Mouse (Mus musculus): Measurements from ENCODE around the gene Mtif3.
A peak's percentile ranks its signal among the peaks of the same experiment; 100 is the strongest.
"Not testable (repeated sequence)": the region's sequence is repeated elsewhere in the genome, so short reads cannot be mapped to it uniquely, and the experiment has no call there.

Mtif3 gene

GRCm38 (mm10) chr5:146954576-146954975 is 9.0 kb downstream of the Mtif3 start:
- DNase-seq (ENCODE audit: low spot score in 2 of 2): no peak

GRCm38 (mm10) chr5:146948508-146949088 is 15.0 kb downstream of the Mtif3 start, which contains the start of gene Gtf3a:
Gene Gtf3a, plus strand, starts transcription at chr5:146948657.
- peak; percentile 52 to 54 for DNase-seq (ENCODE audit: low spot score in 2 of 2)

GRCm38 (mm10) chr5:146948041-146948507 is 15.5 kb downstream of the Mtif3 start:
- no peak for DNase-seq (ENCODE audit: low spot score in 2 of 2)

GRCm38 (mm10) chr5:146947497-146947896 is 16.1 kb downstream of the Mtif3 start:
- no peak for DNase-seq (ENCODE audit: low spot score in 2 of 2)

- DNase-seq (ENCODE audit: low spot score in 2 of 2): no peak
Observed at GRCm38 (mm10) chr5:146946682-146947081, 16.9 kb downstream of the Mtif3 start.

- no peak for DNase-seq (ENCODE audit: low spot score in 2 of 2)
Observed at GRCm38 (mm10) chr5:146944568-146944967, 19.0 kb downstream of the Mtif3 start.

- DNase-seq (ENCODE audit: low spot score in 2 of 2): no peak
Observed at GRCm38 (mm10) chr5:146942965-146943364, 20.6 kb downstream of the Mtif3 start.

GRCm38 (mm10) chr5:146941939-146942338 is 21.7 kb downstream of the Mtif3 start:
- DNase-seq (ENCODE audit: low spot score in 2 of 2): not testable (repeated sequence)

- no peak for DNase-seq (ENCODE audit: low spot score in 2 of 2)
Observed at GRCm38 (mm10) chr5:146940219-146940618, 23.4 kb downstream of the Mtif3 start.

GRCm38 (mm10) chr5:146939109-146939796 is 24.3 kb downstream of the Mtif3 start:
- no peak for DNase-seq (ENCODE audit: low spot score in 2 of 2)

GRCm38 (mm10) chr5:146937541-146938503 is 25.8 kb downstream of the Mtif3 start:
- no peak for DNase-seq (ENCODE audit: low spot score in 2 of 2)

GRCm38 (mm10) chr5:146933466-146933865 is 30.1 kb downstream of the Mtif3 start:
- DNase-seq (ENCODE audit: low spot score in 2 of 2): no peak

- DNase-seq (ENCODE audit: low spot score in 2 of 2): no peak
Observed at GRCm38 (mm10) chr5:146931904-146932553, 31.6 kb downstream of the Mtif3 start.

GRCm38 (mm10) chr5:146931422-146931821 is 32.2 kb downstream of the Mtif3 start:
- no peak for DNase-seq (ENCODE audit: low spot score in 2 of 2)

GRCm38 (mm10) chr5:146926673-146927072 is 36.9 kb downstream of the Mtif3 start:
- DNase-seq (ENCODE audit: low spot score in 2 of 2): no peak

- DNase-seq (ENCODE audit: low spot score in 2 of 2): no peak
Observed at GRCm38 (mm10) chr5:146923547-146923946, 40.1 kb downstream of the Mtif3 start.

- no peak for DNase-seq (ENCODE audit: low spot score in 2 of 2)
Observed at GRCm38 (mm10) chr5:146921224-146921623, 42.4 kb downstream of the Mtif3 start.

GRCm38 (mm10) chr5:146920314-146921161 is 43.1 kb downstream of the Mtif3 start:
- no peak for DNase-seq (ENCODE audit: low spot score in 2 of 2)

GRCm38 (mm10) chr5:146919874-146920273 is 43.7 kb downstream of the Mtif3 start:
- DNase-seq (ENCODE audit: low spot score in 2 of 2): no peak

GRCm38 (mm10) chr5:146917357-146917756 is 46.2 kb downstream of the Mtif3 start:
- not testable (repeated sequence) for DNase-seq (ENCODE audit: low spot score in 2 of 2)

- no peak for DNase-seq (ENCODE audit: low spot score in 2 of 2)
Observed at GRCm38 (mm10) chr5:146916806-146917205, 46.8 kb downstream of the Mtif3 start.

All from right cerebral cortex, postnatal 36 days (tissue).